Mouse (Mus musculus): ENCODE measurements around the gene Homer3. TPM values are rescaled to one million over a fixed set of nuclear protein-coding genes. Genes with fewer than 3 reads are reported as not detected.
A peak's percentile ranks its signal among the peaks of the same experiment; 100 is the strongest.

Gene Homer3
- 1 to 10 TPM; 2.9 to 3.8 TPM for total RNA-seq (2021)
- long read RNA-seq, experiment 1, transcript Homer3-203 (10 exons, 2,445 nt), result major isoform, 7 of 11 reads
- long read RNA-seq, experiment 1, partial matches to known transcripts, result 1 of 11 reads
- long read RNA-seq, experiment 1, other reads (novel, unspliced or antisense), result 3 of 11 reads
- long read RNA-seq, experiment 2, partial matches to known transcripts, result 0 of 7 reads
- long read RNA-seq, experiment 2, other reads (novel, unspliced or antisense), result 4 of 7 reads

- peak; percentile 93 for DNase-seq (ENCODE audit: low spot score)
These were observed at the start of gene Homer3 for GRCm38 (mm10) chr8:70282603-70283135. Homer3 (plus strand) TSS chr8:70282827.

- no peak for DNase-seq (ENCODE audit: low spot score)
These were observed 49.0 kb upstream of the Homer3 start for GRCm38 (mm10) chr8:70233606-70234005.

GRCm38 (mm10) chr8:70234080-70234780 is 48.4 kb upstream of the Homer3 start, which contains the start of the genes Sugp2 and Armc6:
Sugp2 (plus strand) TSS chr8:70234226.
Armc6 (minus strand) TSS chr8:70234466.
- peak; percentile 94 for DNase-seq (ENCODE audit: low spot score)

GRCm38 (mm10) chr8:70234781-70235128 is 47.9 kb upstream of the Homer3 start:
- no peak for DNase-seq (ENCODE audit: low spot score)

- DNase-seq (ENCODE audit: low spot score), result no peak
These were observed 44.8 kb upstream of the Homer3 start for GRCm38 (mm10) chr8:70237842-70238241.

GRCm38 (mm10) chr8:70240642-70241041 is 42.0 kb upstream of the Homer3 start:
- no peak for DNase-seq (ENCODE audit: low spot score)

GRCm38 (mm10) chr8:70246622-70247021 is 36.0 kb upstream of the Homer3 start:
- DNase-seq (ENCODE audit: low spot score), result peak; percentile 19

GRCm38 (mm10) chr8:70247841-70248240 is 34.8 kb upstream of the Homer3 start:
- no peak for DNase-seq (ENCODE audit: low spot score)

GRCm38 (mm10) chr8:70254628-70255027 is 28.0 kb upstream of the Homer3 start:
- DNase-seq (ENCODE audit: low spot score), result no peak

- DNase-seq (ENCODE audit: low spot score), result no peak
These were observed 25.2 kb upstream of the Homer3 start for GRCm38 (mm10) chr8:70257456-70257855.

- DNase-seq (ENCODE audit: low spot score), result no peak
These were observed 24.0 kb upstream of the Homer3 start for GRCm38 (mm10) chr8:70258600-70258999.

- DNase-seq (ENCODE audit: low spot score), result no peak
These were observed 23.6 kb upstream of the Homer3 start for GRCm38 (mm10) chr8:70259043-70259442.

- DNase-seq (ENCODE audit: low spot score), result no peak
These were observed 15.0 kb upstream of the Homer3 start for GRCm38 (mm10) chr8:70267674-70268073.

GRCm38 (mm10) chr8:70268311-70268710 is 14.3 kb upstream of the Homer3 start:
- DNase-seq (ENCODE audit: low spot score), result no peak

GRCm38 (mm10) chr8:70268799-70269565 is 13.6 kb upstream of the Homer3 start:
- DNase-seq (ENCODE audit: low spot score), result no peak

GRCm38 (mm10) chr8:70272949-70273348 is 9.7 kb upstream of the Homer3 start:
- DNase-seq (ENCODE audit: low spot score), result peak; percentile 15

- DNase-seq (ENCODE audit: low spot score), result no peak
These were observed 8.3 kb upstream of the Homer3 start for GRCm38 (mm10) chr8:70274350-70274749.

- DNase-seq (ENCODE audit: low spot score), result no peak
These were observed 6.2 kb upstream of the Homer3 start for GRCm38 (mm10) chr8:70276476-70276875.

GRCm38 (mm10) chr8:70278175-70278574 is 4.5 kb upstream of the Homer3 start:
- DNase-seq (ENCODE audit: low spot score), result no peak

GRCm38 (mm10) chr8:70279266-70279665 is 3.4 kb upstream of the Homer3 start:
- DNase-seq (ENCODE audit: low spot score), result no peak

GRCm38 (mm10) chr8:70281001-70281400 is 1.6 kb upstream of the Homer3 start:
- DNase-seq (ENCODE audit: low spot score), result no peak

All from gastrocnemius, adult 18-20 months (tissue).